Mouse (Mus musculus) liver, postnatal 0 days (tissue): ENCODE measurements around the gene Atp5s.

Source experiments
- CTCF ChIP-seq: sonication (generic); IDR thresholded peaks from 2 replicates; pipeline ENCODE4 v1.5.1; 2016; ENCODE audit warnings: antibody characterized with exemption, low read depth
- EP300 ChIP-seq: IDR thresholded peaks from 2 replicates; pipeline ENCODE4 v1.6.1; 2016; ENCODE audit warnings: antibody characterized with exemption, low read depth, mild to moderate bottlenecking

DNA sequence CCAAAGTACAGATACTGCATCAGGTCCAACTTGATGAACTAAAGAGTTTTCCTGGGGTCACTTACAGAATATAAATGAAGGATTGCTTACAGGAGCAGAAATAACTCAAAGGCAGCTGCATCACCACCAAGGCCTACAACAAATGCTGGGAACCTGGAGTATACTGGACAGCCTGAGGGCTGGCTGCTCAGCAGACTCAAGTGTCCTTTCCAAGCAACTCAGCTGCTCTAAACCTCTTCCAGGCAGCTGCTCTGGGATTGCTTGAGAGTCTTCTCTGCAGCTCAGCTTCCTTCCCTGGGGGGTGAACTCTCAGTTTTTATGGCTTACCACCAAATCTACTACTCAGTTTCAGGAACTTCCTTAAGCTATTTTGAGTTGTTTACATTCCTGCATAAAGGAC is 35.7 kb upstream of the Atp5s start:
- TF ChIP-seq EP300 (no peak), CTCF (no peak)
